Mouse (Mus musculus) stomach, postnatal 0 days (tissue): ENCODE results near the gene Cyb5d1. TPM values are rescaled to one million over a fixed set of nuclear protein-coding genes. Genes with fewer than 3 reads are reported as not detected.

ENCODE experiments used
- ATAC-seq: fragments of 200-750 bp; cut with Nextera tagmentation; 2 replicates; pipeline ENCODE4 v1.8.0; 2017; ENCODE audit not compliant: low FRiP score, low TSS enrichment
- DNase-seq: peaks from one replicate; pipeline ENCODE4 v3.0.0-alpha.2; 2016; ENCODE audit warnings: low spot score
- H3K27ac ChIP-seq: fragments of 300-500 bp; sonication (generic); replicated peaks from 2 replicates; pipeline ENCODE4 v1.5.1; 2014; ENCODE audit warnings: mild to moderate bottlenecking, control low read depth
- H3K27me3 ChIP-seq: fragments of 300-500 bp; sonication (generic); 2 replicates; pipeline ENCODE4 v1.6.1; 2014; ENCODE audit warnings: low read length; ENCODE audit not compliant: control insufficient read depth, insufficient read depth
- H3K36me3 ChIP-seq: fragments of 300-500 bp; sonication (generic); 2 replicates; pipeline ENCODE4 v1.6.1; 2014; ENCODE audit warnings: low read length, mixed read lengths; ENCODE audit not compliant: control insufficient read depth, insufficient read depth
- H3K4me1 ChIP-seq: fragments of 300-500 bp; sonication (generic); replicated peaks from 2 replicates; pipeline ENCODE4 v1.6.1; 2014; ENCODE audit warnings: antibody characterized with exemption; ENCODE audit not compliant: control insufficient read depth, insufficient read depth
- H3K4me2 ChIP-seq: fragments of 300-500 bp; sonication (generic); replicated peaks from 2 replicates; pipeline ENCODE4 v1.6.1; 2014; ENCODE audit warnings: low read depth, mild to moderate bottlenecking, control low read depth, moderate library complexity
- H3K4me3 ChIP-seq: fragments of 300-500 bp; sonication (generic); 2 replicates; pipeline ENCODE4 v1.5.1; 2014; ENCODE audit warnings: low read depth, low read length, control low read depth
- H3K9ac ChIP-seq: fragments of 300-500 bp; sonication (generic); 2 replicates; pipeline ENCODE4 v1.6.1; 2014; ENCODE audit warnings: mild to moderate bottlenecking, low read length, control low read depth, mixed read lengths
- H3K9me3 ChIP-seq: fragments of 300-500 bp; sonication (generic); 2 replicates; pipeline ENCODE4 v1.6.1; 2016; ENCODE audit warnings: low read length; ENCODE audit not compliant: control insufficient read depth
- CTCF ChIP-seq: IDR thresholded peaks from 2 replicates; pipeline ENCODE4 v1.5.1; 2016; ENCODE audit warnings: antibody characterized with exemption, low read depth, mild to moderate bottlenecking, moderate library complexity
- EP300 ChIP-seq: optimal IDR thresholded peaks from 2 replicates; pipeline ENCODE3; 2016; ENCODE audit warnings: antibody characterized with exemption
- WGBS: fragments of 180-500 bp; shearing (Covaris S2); extraction: QIAGEN DNeasy Blood & Tissue Kit; methylation state at CpG from one replicate; pipeline ENCODE4 v1.1.7; 2014; 5-methylcytosine and 5-hydroxymethylcytosine counted together
- polyA plus RNA-seq: library from polyadenylated mRNA; unstranded; fragments of >200 nt; fragmentation: Nextera tagmentation; extraction: Ambion mirVana; gene quantifications from 2 replicates; pipeline ENCODE4 v1.2.1, GENCODE M21; 2015

Gene Cyb5d1
- polyA plus RNA-seq, 1 experiment from 2014 or later = 9.1 TPM

DNA sequence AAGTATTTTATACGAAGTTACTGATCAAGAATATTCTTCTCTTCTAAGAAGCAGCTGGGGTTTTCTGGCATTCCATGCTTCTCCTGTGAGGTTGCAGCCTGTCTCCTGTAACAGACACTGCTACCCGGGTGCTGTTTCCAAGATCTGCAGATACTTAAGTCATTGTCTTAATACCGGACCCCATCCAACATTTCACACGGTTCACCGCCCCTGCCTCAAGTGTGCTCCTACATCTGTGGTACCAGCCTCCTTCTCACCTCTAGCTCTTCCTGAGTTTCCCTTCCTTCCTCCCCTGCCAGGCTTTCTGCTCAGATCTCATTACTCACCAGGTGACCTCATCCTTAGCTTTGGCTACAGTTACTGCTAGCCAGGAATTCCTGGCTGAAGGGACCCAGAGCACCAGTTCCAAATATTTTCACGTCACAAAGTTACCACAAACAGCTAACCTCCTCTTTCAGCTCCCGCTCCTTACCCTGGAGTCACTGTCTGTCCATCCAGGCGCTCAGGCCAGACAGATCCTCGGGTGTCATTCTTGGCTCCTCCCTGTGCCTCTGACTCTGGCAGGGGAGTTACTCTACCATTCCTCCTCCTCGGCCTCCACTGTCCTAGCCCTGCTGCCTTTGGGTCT lies 12.8 kb downstream of the Cyb5d1 start:
- no peak overlapping the region for H3K27ac ChIP-seq
- WGBS = 62% methylated on average over 10 of the region's 10 CpGs
- H3K9me3 ChIP-seq = no peaks in the 10 kb centered on the region
- H3K4me2 ChIP-seq = no peak overlapping the region
- H3K9ac ChIP-seq = no peak overlapping the region
- ATAC-seq (0 out of 2 replicates have a peak, but pooled peaks have one; percentile 23), DNase-seq (no peak)
- H3K4me3 ChIP-seq = no peak overlapping the region
- H3K27me3 ChIP-seq = no peaks in the 10 kb centered on the region
- no peaks in the 10 kb centered on the region; the same call in 1 of the 2 replicates for H3K36me3 ChIP-seq
- TF ChIP-seq CTCF = no peak
- TF ChIP-seq EP300 = no peak
- no peaks in the 10 kb centered on the region for H3K4me1 ChIP-seq

GRCm38 (mm10) chr11:69381356-69381755 lies 14.1 kb downstream of the Cyb5d1 start:
- H3K36me3 ChIP-seq = no peaks in the 10 kb centered on the region; the same call in 1 of the 2 replicates
- no peak overlapping the region for H3K4me3 ChIP-seq
- 78% methylated on average over 6 of the region's 6 CpGs for WGBS
- DNase-seq (no peak), ATAC-seq (no peak)
- no peak overlapping the region for H3K27ac ChIP-seq
- no peaks in the 10 kb centered on the region for H3K4me1 ChIP-seq
- H3K27me3 ChIP-seq = no peaks in the 10 kb centered on the region
- no peak overlapping the region for H3K9ac ChIP-seq
- TF ChIP-seq CTCF (no peak), EP300 (no peak)
- H3K9me3 ChIP-seq = no peaks in the 10 kb centered on the region
- H3K4me2 ChIP-seq = no peak overlapping the region

GRCm38 (mm10) chr11:69379600-69379999 lies 15.8 kb downstream of the Cyb5d1 start:
- Histone ChIP-seq H3K4me2 (no peak overlapping the region), H3K4me3 (no peak overlapping the region), H3K36me3 (no peaks in the 10 kb centered on the region; the same call in 1 of the 2 replicates), H3K27me3 (no peaks in the 10 kb centered on the region), H3K9me3 (no peaks in the 10 kb centered on the region), H3K4me1 (no peaks in the 10 kb centered on the region), H3K27ac (no peak overlapping the region), H3K9ac (no peak overlapping the region)
- DNase-seq (no peak), ATAC-seq (no peak)
- 82% methylated on average over 3 of the region's 3 CpGs for WGBS
- TF ChIP-seq EP300 (no peak), CTCF (no peak)

- peak; percentile 86 for ATAC-seq
- no peak overlapping the region for H3K4me3 ChIP-seq
- no peak overlapping the region for H3K27ac ChIP-seq
- no peaks in the 10 kb centered on the region for H3K27me3 ChIP-seq
- DNase-seq = peak; percentile 34
- H3K9me3 ChIP-seq = no peaks in the 10 kb centered on the region
- TF ChIP-seq CTCF (no peak), EP300 (no peak)
- no peak overlapping the region for H3K9ac ChIP-seq
- no peak overlapping the region for H3K4me2 ChIP-seq
- no peaks in the 10 kb centered on the region; the same call in 1 of the 2 replicates for H3K36me3 ChIP-seq
- H3K4me1 ChIP-seq = no peaks in the 10 kb centered on the region
- 52% methylated on average over 3 of the region's 3 CpGs for WGBS
Measured at GRCm38 (mm10) chr11:69377766-69378165, 17.7 kb downstream of the Cyb5d1 start.

- TF ChIP-seq CTCF = no peak
- TF ChIP-seq EP300 = no peak
- H3K9ac ChIP-seq = no peak overlapping the region
- no peak for DNase-seq
- WGBS = 83% methylated on average over 4 of the region's 4 CpGs
- no peak for ATAC-seq
- peaks cover 2% of the 10 kb centered on the region; the same call in 1 of the 2 replicates for H3K4me1 ChIP-seq
- H3K36me3 ChIP-seq = no peaks in the 10 kb centered on the region; the same call in 1 of the 2 replicates
- no peaks in the 10 kb centered on the region for H3K9me3 ChIP-seq
- H3K27ac ChIP-seq = no peak overlapping the region
- H3K4me3 ChIP-seq = no peak overlapping the region
- H3K4me2 ChIP-seq = no peak overlapping the region
- no peaks in the 10 kb centered on the region for H3K27me3 ChIP-seq
Measured at GRCm38 (mm10) chr11:69375646-69376045, 19.8 kb downstream of the Cyb5d1 start.

DNA sequence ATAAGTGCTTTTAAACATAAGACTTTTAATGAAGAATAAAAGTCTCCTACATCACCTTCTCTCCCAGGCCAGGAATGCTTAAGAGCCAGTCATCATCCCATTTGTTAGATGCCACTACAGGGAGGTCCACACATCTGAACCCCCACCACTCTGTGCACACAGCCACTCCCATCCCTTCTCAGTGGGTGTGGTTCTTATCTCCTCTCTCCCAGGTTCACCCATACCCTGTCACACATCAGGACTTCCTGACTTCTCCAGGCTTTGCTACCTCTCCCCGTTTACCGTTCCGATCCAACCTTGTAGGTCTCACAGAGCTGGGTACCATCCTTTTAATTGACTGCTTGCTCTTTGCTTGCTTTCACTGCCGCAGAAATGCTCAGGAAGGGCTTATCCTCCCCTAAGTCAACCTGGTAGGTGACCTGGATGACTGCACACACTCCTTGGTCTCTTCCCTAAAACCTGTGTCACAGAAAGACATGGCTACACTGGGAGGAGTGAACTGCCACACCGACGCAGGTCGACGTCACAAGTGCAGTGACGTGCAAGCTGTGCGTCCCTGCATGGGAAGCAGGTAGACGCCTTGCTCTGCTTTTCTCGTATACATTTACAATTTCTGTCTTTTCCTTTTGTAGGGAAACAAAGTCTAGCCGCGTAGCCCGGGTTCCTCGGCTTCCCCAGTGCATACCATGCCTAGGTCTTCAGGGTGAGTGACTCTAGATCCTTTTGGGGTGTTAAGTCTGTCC lies 22.0 kb downstream of the Cyb5d1 start:
- WGBS = 81% methylated on average over 16 of the region's 16 CpGs
- no peak for ATAC-seq

More for the DNA sequence above, 22.0 kb downstream of the Cyb5d1 start:
- no peaks in the 10 kb centered on the region; the same call in 1 of the 2 replicates for H3K36me3 ChIP-seq
- no peak overlapping the region for H3K4me2 ChIP-seq
- no peak for TF ChIP-seq EP300
- no peak for TF ChIP-seq CTCF
- no peaks in the 10 kb centered on the region for H3K9me3 ChIP-seq
- no peak for DNase-seq
- H3K27ac ChIP-seq = no peak overlapping the region
- no peaks in the 10 kb centered on the region for H3K27me3 ChIP-seq
- peaks cover 2% of the 10 kb centered on the region; the same call in 1 of the 2 replicates for H3K4me1 ChIP-seq
- no peak overlapping the region for H3K4me3 ChIP-seq
- H3K9ac ChIP-seq = no peak overlapping the region
